Mouse (Mus musculus): ENCODE results near the gene Xpr1. TPM values are rescaled to one million over a fixed set of nuclear protein-coding genes. Genes with fewer than 3 reads are reported as not detected.

Xpr1 gene
- polyA plus RNA-seq, 1 experiment = not detected

DNA sequence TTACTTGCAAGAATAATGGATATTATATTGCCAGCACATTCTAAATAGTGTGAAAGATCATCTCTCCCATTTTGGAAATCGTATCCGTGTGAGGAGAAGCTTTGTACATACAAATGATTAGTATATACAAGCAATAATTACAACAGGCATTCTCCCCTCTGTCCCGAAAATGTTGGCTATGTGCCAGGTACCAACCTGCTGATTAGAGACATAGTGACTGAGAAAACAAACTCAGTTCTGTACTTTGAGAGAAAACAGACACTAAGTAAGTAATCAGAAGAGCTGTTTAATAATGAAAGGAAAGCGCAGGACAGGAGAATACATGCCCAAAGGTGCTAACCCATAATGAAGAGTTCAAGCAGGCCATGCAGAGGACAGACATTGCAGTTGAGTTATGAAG is 64.1 kb downstream of the Xpr1 start:
- H3K4me1 ChIP-seq (ENCODE audit: control insufficient read depth, insufficient read depth, low read length) = peaks cover 9% of the 10 kb centered on the region
- H3K27ac ChIP-seq (ENCODE audit: insufficient read depth, low read depth, low read length) = no peak overlapping the region
- WGBS = 38% methylated on average over 4 of the region's 4 CpGs
- TF ChIP-seq POLR2A (IDR thresholded peaks at IDR 0.05; ENCODE audit: insufficient read depth, low read depth, low read length) (no peak), CTCF (IDR thresholded peaks at IDR 0.05; ENCODE audit: insufficient read depth, low read depth, low read length) (no peak)
- no peak overlapping the region for H3K4me3 ChIP-seq (ENCODE audit: insufficient read depth, low read depth, low read length)

DNA sequence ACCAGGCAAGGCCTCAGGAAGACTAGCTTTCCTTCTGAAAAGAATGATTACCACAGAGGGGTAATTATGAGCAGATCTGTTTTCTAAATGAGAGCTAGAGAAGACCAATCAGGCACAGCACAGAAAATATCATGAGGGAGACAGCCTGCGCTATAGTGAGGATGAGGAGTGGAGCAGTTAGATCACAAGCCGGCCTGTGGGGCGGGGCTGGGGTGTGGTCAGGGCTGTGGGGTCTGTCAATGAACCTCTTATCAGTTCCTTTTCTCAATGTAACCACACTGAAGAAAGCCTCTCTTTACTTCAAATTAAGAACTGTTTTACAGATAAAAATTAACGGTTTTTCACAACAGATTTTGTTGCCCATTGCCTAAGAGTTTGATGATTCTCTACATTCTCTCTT is 65.7 kb downstream of the Xpr1 start:
- WGBS = 69% methylated on average over 4 of the region's 4 CpGs
- Histone ChIP-seq H3K4me3 (ENCODE audit: insufficient read depth, low read depth, low read length) (no peak overlapping the region), H3K27ac (ENCODE audit: insufficient read depth, low read depth, low read length) (peak overlapping the region; percentile 16; the same call in 1 of the 2 replicates), H3K4me1 (ENCODE audit: control insufficient read depth, insufficient read depth, low read length) (peaks cover 9% of the 10 kb centered on the region)
- TF ChIP-seq CTCF (IDR thresholded peaks at IDR 0.05; ENCODE audit: insufficient read depth, low read depth, low read length) (no peak), POLR2A (IDR thresholded peaks at IDR 0.05; ENCODE audit: insufficient read depth, low read depth, low read length) (no peak)

GRCm38 (mm10) chr1:155348491-155348890 is 68.7 kb downstream of the Xpr1 start:
- H3K4me1 ChIP-seq (ENCODE audit: control insufficient read depth, insufficient read depth, low read length) = peaks cover 9% of the 10 kb centered on the region
- H3K4me3 ChIP-seq (ENCODE audit: insufficient read depth, low read depth, low read length) = no peak overlapping the region
- TF ChIP-seq CTCF (IDR thresholded peaks at IDR 0.05; ENCODE audit: insufficient read depth, low read depth, low read length) (no peak), POLR2A (IDR thresholded peaks at IDR 0.05; ENCODE audit: insufficient read depth, low read depth, low read length) (no peak)
- no peak overlapping the region for H3K27ac ChIP-seq (ENCODE audit: insufficient read depth, low read depth, low read length)
- WGBS = 69% methylated on average over 3 of the region's 3 CpGs

- 74% methylated on average over 4 of the region's 4 CpGs for WGBS
- Histone ChIP-seq H3K27ac (ENCODE audit: insufficient read depth, low read depth, low read length) (no peak overlapping the region), H3K4me1 (ENCODE audit: control insufficient read depth, insufficient read depth, low read length) (peaks cover 9% of the 10 kb centered on the region), H3K4me3 (ENCODE audit: insufficient read depth, low read depth, low read length) (no peak overlapping the region)
- TF ChIP-seq CTCF (IDR thresholded peaks at IDR 0.05; ENCODE audit: insufficient read depth, low read depth, low read length) (no peak), POLR2A (IDR thresholded peaks at IDR 0.05; ENCODE audit: insufficient read depth, low read depth, low read length) (no peak)
Measured at GRCm38 (mm10) chr1:155347339-155347738, 69.9 kb downstream of the Xpr1 start.

- WGBS = 87% methylated on average over 2 of the region's 2 CpGs
- Histone ChIP-seq H3K4me3 (ENCODE audit: insufficient read depth, low read depth, low read length) (no peak overlapping the region), H3K27ac (ENCODE audit: insufficient read depth, low read depth, low read length) (no peak overlapping the region), H3K4me1 (ENCODE audit: control insufficient read depth, insufficient read depth, low read length) (peaks cover under 1% of the 10 kb centered on the region; the same call in 1 of the 2 replicates)
- TF ChIP-seq CTCF (IDR thresholded peaks at IDR 0.05; ENCODE audit: insufficient read depth, low read depth, low read length) = no peak
- no peak for TF ChIP-seq POLR2A (IDR thresholded peaks at IDR 0.05; ENCODE audit: insufficient read depth, low read depth, low read length)
Measured at GRCm38 (mm10) chr1:155344019-155344418, 73.2 kb downstream of the Xpr1 start.

DNA sequence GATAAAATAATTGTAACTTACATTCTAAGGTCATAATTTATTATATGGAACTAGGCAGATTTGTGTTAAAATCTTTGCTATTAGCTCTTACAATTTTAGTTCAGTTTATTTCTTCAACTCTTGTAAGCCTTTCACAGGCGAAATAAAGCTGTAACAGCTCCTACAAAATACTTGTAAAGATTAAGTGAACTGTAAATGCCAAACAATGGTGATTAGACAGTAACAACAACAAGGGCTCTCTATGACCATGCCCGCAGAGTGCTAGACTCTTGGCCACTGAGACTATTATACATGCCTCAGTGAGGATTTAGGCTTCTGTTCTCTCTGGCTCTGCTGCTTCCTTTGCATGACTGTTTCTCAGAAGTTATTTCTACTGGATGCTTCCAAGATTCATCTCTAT is 77.6 kb downstream of the Xpr1 start:
- Histone ChIP-seq H3K4me1 (ENCODE audit: control insufficient read depth, insufficient read depth, low read length) (peaks cover 4% of the 10 kb centered on the region), H3K27ac (ENCODE audit: insufficient read depth, low read depth, low read length) (no peak overlapping the region), H3K4me3 (ENCODE audit: insufficient read depth, low read depth, low read length) (no peak overlapping the region)
- TF ChIP-seq POLR2A (IDR thresholded peaks at IDR 0.05; ENCODE audit: insufficient read depth, low read depth, low read length) (no peak), CTCF (IDR thresholded peaks at IDR 0.05; ENCODE audit: insufficient read depth, low read depth, low read length) (no peak)
- 66% methylated on average over 2 of the region's 2 CpGs for WGBS

DNA sequence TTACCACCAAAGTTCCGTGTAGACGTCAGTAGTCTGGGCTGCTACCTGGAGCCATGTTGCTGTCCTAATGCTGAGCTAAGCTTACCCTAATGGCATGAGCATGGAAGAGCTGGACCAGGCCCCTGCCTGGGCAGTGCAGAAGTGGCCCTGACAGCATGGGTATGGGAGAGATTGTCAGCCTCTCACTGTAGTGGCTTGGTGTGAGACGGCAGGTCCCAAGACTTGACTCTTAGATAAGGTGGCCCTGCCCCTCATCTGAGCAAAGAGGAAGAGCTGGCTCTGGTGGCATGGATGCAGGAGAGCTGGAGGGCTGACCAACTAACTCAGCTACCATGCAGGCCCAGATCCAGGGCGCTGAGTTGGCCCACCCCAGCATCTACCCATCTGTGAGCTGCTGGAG is 79.9 kb downstream of the Xpr1 start:
- H3K4me1 ChIP-seq (ENCODE audit: control insufficient read depth, insufficient read depth, low read length) = peaks cover 4% of the 10 kb centered on the region
- WGBS = 95% methylated on average over 4 of the region's 4 CpGs
- no peak for TF ChIP-seq POLR2A (IDR thresholded peaks at IDR 0.05; ENCODE audit: insufficient read depth, low read depth, low read length)
- no peak for TF ChIP-seq CTCF (IDR thresholded peaks at IDR 0.05; ENCODE audit: insufficient read depth, low read depth, low read length)
- H3K27ac ChIP-seq (ENCODE audit: insufficient read depth, low read depth, low read length) = no peak overlapping the region
- no peak overlapping the region for H3K4me3 ChIP-seq (ENCODE audit: insufficient read depth, low read depth, low read length)

GRCm38 (mm10) chr1:155335963-155336362 is 81.3 kb downstream of the Xpr1 start:
- Histone ChIP-seq H3K27ac (ENCODE audit: insufficient read depth, low read depth, low read length) (no peak overlapping the region), H3K4me3 (ENCODE audit: insufficient read depth, low read depth, low read length) (no peak overlapping the region), H3K4me1 (ENCODE audit: control insufficient read depth, insufficient read depth, low read length) (peaks cover 4% of the 10 kb centered on the region)
- 62% methylated on average over 6 of the region's 6 CpGs for WGBS
- no peak for TF ChIP-seq POLR2A (IDR thresholded peaks at IDR 0.05; ENCODE audit: insufficient read depth, low read depth, low read length)
- TF ChIP-seq CTCF (IDR thresholded peaks at IDR 0.05; ENCODE audit: insufficient read depth, low read depth, low read length) = no peak

DNA sequence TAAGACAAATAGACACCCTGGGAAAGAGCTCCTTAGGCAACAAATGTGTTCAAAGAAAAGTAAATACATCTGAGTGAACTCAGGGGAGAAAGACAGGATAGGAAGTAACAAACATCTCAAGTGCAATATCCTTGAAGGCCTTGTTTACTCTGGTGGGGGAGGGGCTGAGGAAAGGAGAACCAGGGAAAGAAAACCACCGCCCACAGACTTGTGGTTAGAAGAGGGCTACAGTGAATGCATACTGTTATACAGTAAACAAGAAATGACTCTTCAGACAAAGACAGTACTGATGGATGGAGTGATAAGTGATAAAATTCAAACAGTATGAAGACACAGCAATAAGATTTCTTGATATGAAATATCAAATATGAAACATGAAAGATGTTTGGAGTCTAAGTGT is 95.0 kb downstream of the Xpr1 start:
- no peaks in the 10 kb centered on the region for H3K4me1 ChIP-seq (ENCODE audit: control insufficient read depth, insufficient read depth, low read length)
- no peak overlapping the region for H3K27ac ChIP-seq (ENCODE audit: insufficient read depth, low read depth, low read length)
- TF ChIP-seq CTCF (IDR thresholded peaks at IDR 0.05; ENCODE audit: insufficient read depth, low read depth, low read length) (no peak), POLR2A (IDR thresholded peaks at IDR 0.05; ENCODE audit: insufficient read depth, low read depth, low read length) (no peak)
- WGBS = 68% methylated on average over 1 of the region's 1 CpGs
- no peak overlapping the region for H3K4me3 ChIP-seq (ENCODE audit: insufficient read depth, low read depth, low read length)

All from olfactory bulb, adult 2 months (tissue).